Mouse (Mus musculus) v-Abl transformed pro-B cells (cell line): Measurements from ENCODE around the gene Mad2l1bp.

ENCODE experiments used
- in situ Hi-C, 2 experiments: fragments of 400-800 bp; cut with MboI; formaldehyde crosslinking; loops; one replicate each; pipeline ENCODE4 v1.15.1; 2025; ENCODE audit not compliant: unreplicated experiment in 2 of 2

Gene Mad2l1bp

GRCm38 (mm10) chr17:46159236-46159635, 5.9 kb upstream of the Mad2l1bp start:
- in situ Hi-C loops, result no loop called here

GRCm38 (mm10) chr17:46157131-46157530, 3.8 kb upstream of the Mad2l1bp start:
- in situ Hi-C loops, result no loop called here

GRCm38 (mm10) chr17:46156680-46157079, 3.3 kb upstream of the Mad2l1bp start:
- in situ Hi-C loops, result no loop called here

GRCm38 (mm10) chr17:46154336-46154735, 983 bp upstream of the Mad2l1bp start:
- in situ Hi-C loops, result no loop called here

GRCm38 (mm10) chr17:46143578-46144423, 9.6 kb downstream of the Mad2l1bp start, which contains the start of gene Rsph9:
Gene Rsph9, minus strand, starts transcription at chr17:46144216.
- in situ Hi-C loops, result no loop called here

GRCm38 (mm10) chr17:46139872-46140271, 13.5 kb downstream of the Mad2l1bp start:
- in situ Hi-C loops, result loop anchor here (5.0 to 10.0 kb wide), 2 partner anchors 98 to 295 kb away; no protein-coding TSS in a partner anchor

GRCm38 (mm10) chr17:46138563-46139236, 14.7 kb downstream of the Mad2l1bp start:
- in situ Hi-C loops, result loop anchor here (5.0 to 10.0 kb wide), 2 partner anchors 96 to 294 kb away; no protein-coding TSS in a partner anchor

GRCm38 (mm10) chr17:46132862-46133261, 20.5 kb downstream of the Mad2l1bp start:
- in situ Hi-C loops, result loop anchor here (5.0 to 10.0 kb wide), 4 partner anchors 101 to 401 kb away; partner anchors contain the start of genes 1600014C23Rik (in 1 of the 2) and Vegfa (in 1 of the 2)

- in situ Hi-C loops, result loop anchor here (5.0 to 10.0 kb wide), 4 partner anchors 100 to 400 kb away; partner anchors contain the start of genes 1600014C23Rik (in 1 of the 2) and Vegfa (in 1 of the 2)
Observed at GRCm38 (mm10) chr17:46132058-46132718, 21.2 kb downstream of the Mad2l1bp start.

- in situ Hi-C loops, result loop anchor here (5.0 to 10.0 kb wide), 4 partner anchors 98 to 398 kb away; partner anchors contain the start of genes 1600014C23Rik (in 1 of the 2) and Vegfa (in 1 of the 2)
Observed at GRCm38 (mm10) chr17:46129741-46130498, 23.4 kb downstream of the Mad2l1bp start.

- in situ Hi-C loops, result no loop called here
Observed at GRCm38 (mm10) chr17:46127814-46128493, 25.4 kb downstream of the Mad2l1bp start.

GRCm38 (mm10) chr17:46126608-46127007, 26.7 kb downstream of the Mad2l1bp start:
- in situ Hi-C loops, result no loop called here

GRCm38 (mm10) chr17:46123953-46124700, 29.2 kb downstream of the Mad2l1bp start:
- in situ Hi-C loops, result no loop called here

- in situ Hi-C loops, result no loop called here
Observed at GRCm38 (mm10) chr17:46123285-46123684, 30.1 kb downstream of the Mad2l1bp start.

GRCm38 (mm10) chr17:46122791-46123190, 30.6 kb downstream of the Mad2l1bp start:
- in situ Hi-C loops, result no loop called here

- in situ Hi-C loops, result loop anchor here in 1 of 2 experiments (10.0 kb wide), 1 partner anchor 165 kb away; no protein-coding TSS in a partner anchor
Observed at GRCm38 (mm10) chr17:46119641-46120040, 33.7 kb downstream of the Mad2l1bp start.

GRCm38 (mm10) chr17:46118423-46118850, 34.9 kb downstream of the Mad2l1bp start:
- in situ Hi-C loops, result loop anchor here in 1 of 2 experiments (10.0 kb wide), 1 partner anchor 164 kb away; no protein-coding TSS in a partner anchor
